Mouse (Mus musculus): ENCODE results near the gene Ltbp2. TPM values are rescaled to one million over a fixed set of nuclear protein-coding genes. Genes with fewer than 3 reads are reported as not detected.

Gene Ltbp2
- polyA plus RNA-seq, 1 experiment, result 2.2 TPM

GRCm38 (mm10) chr12:84862136-84862910, 14.0 kb downstream of the Ltbp2 start:
- Histone ChIP-seq H3K4me1 (ENCODE audit: control insufficient read depth, insufficient read depth, low read length) (no peaks in the 10 kb centered on the region), H3K36me3 (ENCODE audit: control insufficient read depth, insufficient read depth, low read length) (no peaks in the 10 kb centered on the region), H3K27ac (ENCODE audit: insufficient read depth, low read depth, low read length) (no peak overlapping the region), H3K27me3 (replicated peaks; ENCODE audit: control insufficient read depth, insufficient read depth, low read length) (no peaks in the 10 kb centered on the region), H3K4me3 (ENCODE audit: insufficient read depth, low read depth, low read length) (no peak overlapping the region)
- 77% methylated on average over 14 of the region's 14 CpGs for WGBS
- DNase-seq, result no peak
- TF ChIP-seq CTCF (conservative IDR thresholded peaks at IDR 0.05; ENCODE audit: insufficient read depth, insufficient read length, low read depth, low read length), result no peak
- no peak for TF ChIP-seq POLR2A (IDR thresholded peaks at IDR 0.05; ENCODE audit: low read depth, low read length)

GRCm38 (mm10) chr12:84858149-84859113, 17.9 kb downstream of the Ltbp2 start:
- H3K27me3 ChIP-seq (replicated peaks; ENCODE audit: control insufficient read depth, insufficient read depth, low read length), result no peaks in the 10 kb centered on the region
- H3K27ac ChIP-seq (ENCODE audit: insufficient read depth, low read depth, low read length), result no peak overlapping the region
- DNase-seq, result no peak
- no peaks in the 10 kb centered on the region for H3K36me3 ChIP-seq (ENCODE audit: control insufficient read depth, insufficient read depth, low read length)
- TF ChIP-seq CTCF (conservative IDR thresholded peaks at IDR 0.05; ENCODE audit: insufficient read depth, insufficient read length, low read depth, low read length) (no peak), POLR2A (IDR thresholded peaks at IDR 0.05; ENCODE audit: low read depth, low read length) (no peak)
- no peaks in the 10 kb centered on the region for H3K4me1 ChIP-seq (ENCODE audit: control insufficient read depth, insufficient read depth, low read length)
- 43% methylated on average over 17 of the region's 17 CpGs for WGBS
- no peak overlapping the region for H3K4me3 ChIP-seq (ENCODE audit: insufficient read depth, low read depth, low read length)

- no peaks in the 10 kb centered on the region for H3K36me3 ChIP-seq (ENCODE audit: control insufficient read depth, insufficient read depth, low read length)
- DNase-seq, result no peak
- no peak overlapping the region for H3K4me3 ChIP-seq (ENCODE audit: insufficient read depth, low read depth, low read length)
- H3K27me3 ChIP-seq (replicated peaks; ENCODE audit: control insufficient read depth, insufficient read depth, low read length), result no peaks in the 10 kb centered on the region
- WGBS, result 82% methylated on average over 4 of the region's 4 CpGs
- no peak overlapping the region for H3K27ac ChIP-seq (ENCODE audit: insufficient read depth, low read depth, low read length)
- no peak for TF ChIP-seq CTCF (conservative IDR thresholded peaks at IDR 0.05; ENCODE audit: insufficient read depth, insufficient read length, low read depth, low read length)
- no peak for TF ChIP-seq POLR2A (IDR thresholded peaks at IDR 0.05; ENCODE audit: low read depth, low read length)
- H3K4me1 ChIP-seq (ENCODE audit: control insufficient read depth, insufficient read depth, low read length), result no peaks in the 10 kb centered on the region
These were observed 18.6 kb downstream of the Ltbp2 start for GRCm38 (mm10) chr12:84857706-84858105.

GRCm38 (mm10) chr12:84856532-84856931, 19.8 kb downstream of the Ltbp2 start:
- no peak overlapping the region for H3K27ac ChIP-seq (ENCODE audit: insufficient read depth, low read depth, low read length)
- no peaks in the 10 kb centered on the region for H3K4me1 ChIP-seq (ENCODE audit: control insufficient read depth, insufficient read depth, low read length)
- H3K36me3 ChIP-seq (ENCODE audit: control insufficient read depth, insufficient read depth, low read length), result no peaks in the 10 kb centered on the region
- no peak overlapping the region for H3K4me3 ChIP-seq (ENCODE audit: insufficient read depth, low read depth, low read length)
- no peak for DNase-seq
- WGBS, result 88% methylated on average over 8 of the region's 8 CpGs
- TF ChIP-seq CTCF (conservative IDR thresholded peaks at IDR 0.05; ENCODE audit: insufficient read depth, insufficient read length, low read depth, low read length) (no peak), POLR2A (IDR thresholded peaks at IDR 0.05; ENCODE audit: low read depth, low read length) (no peak)
- no peaks in the 10 kb centered on the region for H3K27me3 ChIP-seq (replicated peaks; ENCODE audit: control insufficient read depth, insufficient read depth, low read length)

GRCm38 (mm10) chr12:84855084-84855625, 21.2 kb downstream of the Ltbp2 start:
- H3K4me3 ChIP-seq (ENCODE audit: insufficient read depth, low read depth, low read length), result no peak overlapping the region
- WGBS, result 91% methylated on average over 4 of the region's 4 CpGs
- no peaks in the 10 kb centered on the region for H3K4me1 ChIP-seq (ENCODE audit: control insufficient read depth, insufficient read depth, low read length)
- DNase-seq, result no peak
- TF ChIP-seq POLR2A (IDR thresholded peaks at IDR 0.05; ENCODE audit: low read depth, low read length) (no peak), CTCF (conservative IDR thresholded peaks at IDR 0.05; ENCODE audit: insufficient read depth, insufficient read length, low read depth, low read length) (no peak)
- no peaks in the 10 kb centered on the region for H3K36me3 ChIP-seq (ENCODE audit: control insufficient read depth, insufficient read depth, low read length)
- no peak overlapping the region for H3K27ac ChIP-seq (ENCODE audit: insufficient read depth, low read depth, low read length)
- no peaks in the 10 kb centered on the region for H3K27me3 ChIP-seq (replicated peaks; ENCODE audit: control insufficient read depth, insufficient read depth, low read length)

GRCm38 (mm10) chr12:84854392-84855033, 21.8 kb downstream of the Ltbp2 start:
- no peak overlapping the region for H3K4me3 ChIP-seq (ENCODE audit: insufficient read depth, low read depth, low read length)
- no peaks in the 10 kb centered on the region for H3K27me3 ChIP-seq (replicated peaks; ENCODE audit: control insufficient read depth, insufficient read depth, low read length)
- no peaks in the 10 kb centered on the region for H3K4me1 ChIP-seq (ENCODE audit: control insufficient read depth, insufficient read depth, low read length)
- H3K27ac ChIP-seq (ENCODE audit: insufficient read depth, low read depth, low read length), result no peak overlapping the region
- no peak for DNase-seq
- WGBS, result 92% methylated on average over 4 of the region's 4 CpGs
- TF ChIP-seq CTCF (conservative IDR thresholded peaks at IDR 0.05; ENCODE audit: insufficient read depth, insufficient read length, low read depth, low read length), result no peak
- TF ChIP-seq POLR2A (IDR thresholded peaks at IDR 0.05; ENCODE audit: low read depth, low read length), result no peak
- H3K36me3 ChIP-seq (ENCODE audit: control insufficient read depth, insufficient read depth, low read length), result no peaks in the 10 kb centered on the region
